Mouse (Mus musculus) thymus, adult 2 months (tissue): ENCODE measurements around the gene Galnt11. TPM values are rescaled to one million over a fixed set of nuclear protein-coding genes. Genes with fewer than 3 reads are reported as not detected.

ENCODE experiments used
- DNase-seq: peaks from one replicate; pipeline ENCODE4 v3.0.0; 2021
- H3K27ac ChIP-seq: fragments of 200-500 bp; 2 replicates; pipeline ENCODE4 v1.5.1; 2012; ENCODE audit warnings: low read length, control low read depth; ENCODE audit not compliant: control insufficient read depth, insufficient read depth
- H3K27me3 ChIP-seq: fragments of 200-500 bp; 2 replicates; pipeline ENCODE4 v1.6.1; 2012; ENCODE audit warnings: mild to moderate bottlenecking, low read length, moderate library complexity, mixed read lengths; ENCODE audit not compliant: control insufficient read depth, insufficient read depth
- H3K36me3 ChIP-seq: fragments of 200-500 bp; 2 replicates; pipeline ENCODE4 v1.6.1; 2012; ENCODE audit warnings: mild to moderate bottlenecking, low read length, moderate library complexity; ENCODE audit not compliant: control insufficient read depth, insufficient read depth
- H3K4me1 ChIP-seq: fragments of 200-500 bp; replicated peaks from 2 replicates; pipeline ENCODE4 v1.6.1; 2012; ENCODE audit warnings: low read length; ENCODE audit not compliant: control insufficient read depth, insufficient read depth
- H3K4me3 ChIP-seq: fragments of 200-500 bp; 2 replicates; pipeline ENCODE4 v1.5.1; 2012; ENCODE audit warnings: mild to moderate bottlenecking, low read length, control low read depth, moderate library complexity; ENCODE audit not compliant: control insufficient read depth, insufficient read depth
- CTCF ChIP-seq: fragments of 200-500 bp; IDR thresholded peaks from 2 replicates; pipeline ENCODE4 v1.5.1; 2012; ENCODE audit warnings: mild to moderate bottlenecking, control low read depth, low read length, moderate library complexity, borderline replicate concordance; ENCODE audit not compliant: control insufficient read depth, poor library complexity, insufficient read depth; ENCODE audit errors: extremely low read depth
- POLR2A ChIP-seq: fragments of 200-500 bp; IDR thresholded peaks from 2 replicates; pipeline ENCODE4 v1.6.1; 2012; ENCODE audit warnings: mild to moderate bottlenecking, low read length, control low read depth, moderate library complexity; ENCODE audit not compliant: control insufficient read depth, poor library complexity, insufficient read depth; ENCODE audit errors: extremely low read depth
- WGBS: fragments of 180-500 bp; shearing (Covaris S2); methylation state at CpG from one replicate; pipeline ENCODE4 v1.1.7; 2018; 5-methylcytosine and 5-hydroxymethylcytosine counted together
- polyA plus RNA-seq: library from polyadenylated mRNA; depleted of rRNA; stranded (reverse); fragments of >200 nt; gene quantifications from 2 replicates; pipeline ENCODE4 v1.2.3, GENCODE M21; 2012

Galnt11 gene
- polyA plus RNA-seq, 1 experiment, result 14.6 TPM

DNA sequence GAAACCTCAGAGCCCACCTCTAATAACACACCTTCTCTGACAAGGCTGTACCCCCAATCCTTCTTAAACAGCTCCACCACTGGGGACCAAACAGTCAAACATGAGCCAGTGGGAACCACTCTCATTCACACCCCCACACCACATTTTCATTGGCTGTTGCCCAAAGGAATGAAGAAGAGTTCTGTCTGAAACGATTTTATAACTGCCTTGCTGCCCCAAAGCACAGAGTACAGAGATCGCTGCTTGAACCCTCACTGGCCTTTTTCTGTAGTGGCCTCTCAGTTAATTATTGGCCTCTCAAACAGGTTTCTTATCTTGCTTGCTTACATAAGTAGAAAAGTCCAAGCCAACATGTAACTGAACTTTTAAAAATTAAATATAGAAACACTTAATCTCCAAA is 30.7 kb downstream of the Galnt11 start:
- Histone ChIP-seq H3K4me3 (no peak overlapping the region), H3K27ac (no peak overlapping the region), H3K36me3 (peaks cover 8% of the 10 kb centered on the region), H3K27me3 (no peaks in the 10 kb centered on the region), H3K4me1 (no peaks in the 10 kb centered on the region)
- DNase-seq, result no peak
- no peak for TF ChIP-seq POLR2A
- TF ChIP-seq CTCF, result no peak
- WGBS, result 93% methylated on average over 2 of the region's 2 CpGs

DNA sequence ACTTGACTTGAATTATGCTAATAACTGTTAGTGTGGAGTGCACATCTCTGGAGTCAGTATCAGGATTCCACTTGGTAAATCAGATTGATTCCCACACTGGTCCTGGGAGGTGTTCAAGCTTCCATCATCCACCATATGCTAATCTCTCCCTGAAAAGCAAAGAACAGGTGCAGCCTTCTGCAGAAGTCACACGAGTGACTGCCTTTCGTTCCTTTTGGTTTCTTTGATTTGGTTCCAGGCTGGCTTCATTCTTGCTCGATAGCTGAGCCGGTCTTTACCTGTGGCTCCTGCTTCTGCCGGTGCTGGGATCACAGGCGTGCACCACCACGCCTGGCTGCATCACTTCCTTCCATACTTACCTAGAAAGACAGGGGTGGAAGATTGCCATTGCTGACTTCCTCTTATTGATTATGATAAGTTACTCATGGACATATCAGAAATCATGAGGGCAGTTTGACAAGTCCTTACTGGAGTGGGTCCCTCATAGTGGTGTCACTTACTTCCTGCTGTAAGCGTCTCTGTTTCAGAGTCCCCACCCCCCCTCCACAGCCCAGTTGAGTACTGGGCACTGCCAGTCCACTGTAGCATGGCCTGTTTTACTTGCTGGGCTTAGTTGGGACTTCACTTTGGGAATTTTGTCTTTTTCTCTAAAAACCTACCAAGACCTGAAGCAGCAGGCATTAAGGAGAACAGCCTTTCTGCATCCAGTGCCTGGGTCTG is 31.3 kb downstream of the Galnt11 start:
- 92% methylated on average over 8 of the region's 8 CpGs for WGBS
- no peaks in the 10 kb centered on the region for H3K27me3 ChIP-seq
- no peak for DNase-seq
- no peak for TF ChIP-seq CTCF
- no peak for TF ChIP-seq POLR2A
- no peak overlapping the region for H3K4me3 ChIP-seq
- H3K36me3 ChIP-seq, result peaks cover 8% of the 10 kb centered on the region
- H3K27ac ChIP-seq, result no peak overlapping the region
- H3K4me1 ChIP-seq, result no peaks in the 10 kb centered on the region

- no peak overlapping the region for H3K4me3 ChIP-seq
- H3K27me3 ChIP-seq, result no peaks in the 10 kb centered on the region
- 99% methylated on average over 4 of the region's 4 CpGs for WGBS
- TF ChIP-seq POLR2A (no peak), CTCF (no peak)
- H3K27ac ChIP-seq, result no peak overlapping the region
- no peak for DNase-seq
- H3K36me3 ChIP-seq, result peaks cover 8% of the 10 kb centered on the region
- no peaks in the 10 kb centered on the region for H3K4me1 ChIP-seq
Measured at GRCm38 (mm10) chr5:25254491-25254890, 32.8 kb downstream of the Galnt11 start.

DNA sequence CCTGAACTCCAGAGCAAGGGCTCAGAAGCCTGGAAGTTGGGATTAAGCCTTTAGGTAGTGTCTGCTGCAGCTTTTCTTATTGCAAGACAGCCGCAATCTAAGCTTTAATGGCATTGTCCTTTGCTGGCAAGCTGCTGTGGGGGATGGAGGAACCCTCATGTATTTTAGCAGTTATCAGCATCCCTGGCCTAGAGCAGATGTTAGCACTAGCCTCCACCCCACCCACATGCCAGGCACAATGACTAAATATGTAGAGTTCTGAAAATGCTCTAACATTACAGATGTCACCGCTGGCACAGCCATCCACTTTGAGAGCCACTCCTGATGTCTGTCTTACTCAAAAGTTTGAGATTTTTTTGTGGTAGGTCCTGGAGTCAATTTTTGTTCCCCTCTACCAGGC is 35.0 kb downstream of the Galnt11 start:
- WGBS, result 95% methylated on average over 2 of the region's 2 CpGs
- no peaks in the 10 kb centered on the region for H3K4me1 ChIP-seq
- no peak for DNase-seq
- no peak for TF ChIP-seq POLR2A
- TF ChIP-seq CTCF, result no peak
- H3K4me3 ChIP-seq, result no peak overlapping the region
- H3K27ac ChIP-seq, result no peak overlapping the region
- H3K27me3 ChIP-seq, result no peaks in the 10 kb centered on the region
- peaks cover 8% of the 10 kb centered on the region for H3K36me3 ChIP-seq

- Histone ChIP-seq H3K4me1 (no peaks in the 10 kb centered on the region), H3K36me3 (no peaks in the 10 kb centered on the region), H3K4me3 (no peak overlapping the region), H3K27ac (no peak overlapping the region), H3K27me3 (no peaks in the 10 kb centered on the region)
- 97% methylated on average over 6 of the region's 6 CpGs for WGBS
- TF ChIP-seq POLR2A (no peak), CTCF (no peak)
- DNase-seq, result no peak
Measured at GRCm38 (mm10) chr5:25261452-25261851, 39.7 kb downstream of the Galnt11 start.

DNA sequence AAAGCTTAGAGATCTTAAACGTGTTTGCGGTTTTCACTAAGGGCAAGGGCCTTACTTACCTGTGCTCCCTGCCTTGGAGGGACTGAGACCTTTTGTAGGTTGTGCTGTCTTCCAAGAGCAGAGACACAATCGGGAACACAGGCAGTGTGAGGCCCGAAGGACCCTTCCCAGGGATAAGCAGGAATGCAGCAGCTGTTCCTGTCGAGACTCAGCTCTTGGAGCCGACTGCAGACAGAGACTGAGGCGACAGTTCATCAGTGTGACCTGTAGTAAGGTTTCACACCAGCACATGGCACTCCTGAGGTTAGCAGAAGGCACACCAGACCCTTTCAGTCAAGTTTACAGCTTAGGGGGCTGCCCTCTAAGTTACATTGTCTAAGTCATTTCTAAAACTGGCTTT is 40.6 kb downstream of the Galnt11 start:
- TF ChIP-seq CTCF (no peak), POLR2A (no peak)
- Histone ChIP-seq H3K4me3 (no peak overlapping the region), H3K36me3 (no peaks in the 10 kb centered on the region), H3K27me3 (no peaks in the 10 kb centered on the region), H3K4me1 (no peaks in the 10 kb centered on the region), H3K27ac (no peak overlapping the region)
- WGBS, result 95% methylated on average over 7 of the region's 7 CpGs
- no peak for DNase-seq
